Mouse (Mus musculus) right cerebral cortex, adult 18-20 months (tissue): ENCODE measurements at regions not wholly inside any gene's neighbourhood (a gene's known extent, or its start where the extent isn't known, plus 50 kb on each side); places are given as distances from the start of the nearest gene placed in this dataset.

Source experiments
- DNase-seq: peaks from one replicate; pipeline ENCODE4 v3.0.0; 2022; ENCODE audit warnings: mixed read lengths

GRCm38 (mm10) chr4:114720696-114721095 is 100.8 kb upstream of the Gm12830 start:
- DNase-seq = no peak

- no peak for DNase-seq
These were observed 100.1 kb upstream of the Gm12830 start for GRCm38 (mm10) chr4:114721386-114721785.

- DNase-seq = no peak
These were observed 93.1 kb upstream of the Gm12830 start for GRCm38 (mm10) chr4:114728235-114729000.

- no peak for DNase-seq
These were observed 88.1 kb upstream of the Gm12830 start for GRCm38 (mm10) chr4:114733256-114734004.

GRCm38 (mm10) chr4:114738903-114739667 is 82.4 kb upstream of the Gm12830 start:
- DNase-seq = no peak

- DNase-seq = no peak
These were observed 73.4 kb upstream of the Gm12830 start for GRCm38 (mm10) chr4:114748131-114748530.

GRCm38 (mm10) chr4:114759837-114760236 is 61.7 kb upstream of the Gm12830 start:
- DNase-seq = no peak

- DNase-seq = no peak
These were observed 54.7 kb upstream of the Gm12830 start for GRCm38 (mm10) chr4:114766643-114767393.
